Mouse (Mus musculus) adrenal gland, postnatal 10 days (tissue): Measurements from ENCODE around the gene Bves. TPM values are rescaled to one million over a fixed set of nuclear protein-coding genes. Genes with fewer than 3 reads are reported as not detected.
A peak's percentile ranks its signal among the peaks of the same experiment; 100 is the strongest.
"Not testable (repeated sequence)": the region's sequence is repeated elsewhere in the genome, so short reads cannot be mapped to it uniquely, and the experiment has no call there.

Experiments used
- DNase-seq: peaks from one replicate; pipeline ENCODE4 v3.0.0; 2021; ENCODE audit warnings: mixed read lengths
- total RNA-seq, 2 experiments: library from RNA; stranded (reverse); gene quantifications; 2 replicates each; pipeline ENCODE4 v1.2.3; 2021

Bves gene
- total RNA-seq, 2 experiments from 2014 or later, result 0.96 to 3.9 TPM

DNA sequence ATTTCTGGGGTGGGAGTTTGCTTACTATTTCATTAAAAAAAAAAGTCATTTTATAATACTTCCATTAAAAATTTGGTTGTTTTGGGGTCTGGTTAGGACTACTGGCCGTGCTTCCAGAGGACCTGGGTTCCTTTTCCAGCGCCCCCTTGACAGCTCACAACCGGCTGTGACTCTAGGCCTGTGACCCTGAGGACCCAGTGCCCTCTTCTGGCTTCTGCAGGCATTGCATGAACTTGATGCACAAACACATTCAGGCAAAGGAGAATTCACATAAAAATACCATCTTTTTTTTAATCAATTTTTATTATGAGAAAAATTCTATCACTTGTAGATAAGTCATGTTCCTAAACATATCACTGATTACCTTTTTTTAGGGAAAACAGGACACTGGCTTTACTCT, 12.6 kb downstream of the Bves start:
- not testable (repeated sequence) for DNase-seq

DNA sequence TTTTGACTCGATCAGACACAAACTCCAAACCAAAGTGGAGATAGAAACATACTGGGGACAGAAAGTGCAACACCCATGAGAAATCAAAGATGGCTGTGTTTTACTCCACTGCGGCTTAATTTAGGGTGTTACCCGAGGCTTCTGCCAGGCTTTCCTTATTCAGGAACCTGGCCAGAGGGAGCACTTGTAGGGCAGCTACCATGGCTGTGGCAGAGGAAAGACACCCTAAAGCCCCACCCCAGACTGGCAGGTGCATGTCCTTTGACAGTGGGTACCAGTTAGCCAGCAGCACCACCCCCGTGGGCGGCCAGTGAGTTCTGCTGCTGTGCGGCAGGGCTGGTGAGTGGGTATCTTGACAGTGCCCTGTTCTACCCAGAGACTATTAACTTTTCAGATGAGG, 20.5 kb downstream of the Bves start:
- no peak for DNase-seq

DNA sequence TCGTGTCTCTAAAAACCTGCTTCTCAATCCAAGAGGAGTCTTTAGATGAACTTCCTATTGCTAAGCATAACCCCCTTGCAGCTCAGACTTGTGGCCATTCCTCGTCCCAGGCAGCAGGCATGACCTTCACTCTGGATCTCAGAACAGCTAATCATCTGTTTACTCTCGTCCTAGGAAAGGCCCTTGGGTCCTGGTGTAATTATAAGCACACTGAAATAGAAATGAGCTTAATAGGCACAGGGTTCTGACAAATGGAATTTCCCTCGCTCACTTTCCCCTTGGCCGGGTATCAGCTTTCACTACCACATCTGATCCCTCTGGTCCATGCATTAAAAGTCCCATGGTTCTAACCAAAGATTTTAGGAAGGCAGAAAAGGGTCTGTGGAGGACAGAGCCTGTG, 27.8 kb downstream of the Bves start:
- no peak for DNase-seq

DNA sequence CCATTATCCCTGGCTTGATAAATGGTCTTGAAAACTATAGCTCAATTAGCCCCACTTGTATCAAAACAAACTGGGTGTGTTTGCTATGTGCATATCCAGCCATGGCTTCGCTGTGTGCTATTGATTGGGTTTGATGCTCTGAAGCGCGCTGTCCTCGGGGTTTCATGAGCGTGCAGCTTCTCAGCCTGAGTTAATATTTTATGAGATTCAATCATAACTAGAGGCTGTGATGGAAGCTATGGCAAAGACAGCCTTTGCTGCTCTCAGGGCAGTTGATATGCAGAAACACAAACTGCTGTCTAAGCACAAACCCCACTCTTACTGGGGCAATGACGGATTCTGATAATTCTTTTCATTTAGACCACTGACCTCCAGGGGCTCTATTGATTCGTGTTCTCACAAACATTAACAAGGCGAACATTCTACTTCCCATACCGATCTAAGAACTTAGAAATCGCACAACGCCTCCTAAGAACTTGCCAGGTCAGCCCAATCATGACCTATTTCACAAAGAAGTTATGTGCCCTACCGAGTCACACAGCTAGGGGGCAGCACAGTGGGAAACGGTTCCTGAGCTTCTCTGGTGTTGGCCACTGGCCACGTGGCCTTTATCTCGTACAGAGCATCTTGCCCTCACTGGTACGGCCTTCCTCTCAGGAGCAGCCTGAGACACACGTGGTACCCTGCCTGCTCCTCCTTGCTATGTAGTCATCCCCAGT, 31.6 kb downstream of the Bves start:
- no peak for DNase-seq

DNA sequence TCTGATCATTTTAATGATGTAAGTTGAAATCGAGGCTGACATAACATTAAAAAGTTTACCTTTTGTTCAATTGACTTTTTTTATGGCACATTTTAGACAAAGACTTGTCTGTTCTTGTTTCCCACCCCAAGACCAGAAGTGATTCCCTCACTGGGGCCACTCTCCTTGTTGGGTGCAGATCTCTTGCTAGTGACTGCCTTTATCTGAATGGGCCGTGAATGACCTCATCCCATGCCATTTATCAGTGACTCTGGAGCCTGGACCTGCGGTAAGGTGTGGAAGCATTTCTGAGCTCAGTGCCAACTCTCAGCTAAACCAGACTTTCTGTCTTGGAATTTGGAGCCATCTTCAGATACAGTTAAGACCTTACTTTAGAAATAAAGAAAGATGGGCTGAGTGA, 34.1 kb downstream of the Bves start:
- no peak for DNase-seq

DNA sequence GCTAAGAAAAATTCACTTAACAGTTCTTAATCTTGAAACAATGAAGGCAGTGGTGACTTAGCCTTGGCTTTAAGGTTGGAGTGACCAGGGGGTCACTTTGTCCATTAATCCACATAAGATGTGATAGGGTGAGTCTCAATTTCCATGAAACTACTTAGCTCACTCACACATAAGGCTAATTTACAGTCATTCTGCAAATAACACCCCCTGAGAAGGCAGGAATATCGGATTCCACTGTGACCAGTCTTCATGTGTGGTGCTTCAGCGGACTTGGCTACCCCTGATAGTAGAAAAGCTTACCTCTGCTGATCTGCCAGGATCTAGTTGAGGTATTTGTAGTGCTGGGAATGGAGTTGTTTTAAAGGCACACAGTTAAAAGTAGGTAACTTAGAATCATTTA, 35.0 kb downstream of the Bves start:
- DNase-seq, result no peak

DNA sequence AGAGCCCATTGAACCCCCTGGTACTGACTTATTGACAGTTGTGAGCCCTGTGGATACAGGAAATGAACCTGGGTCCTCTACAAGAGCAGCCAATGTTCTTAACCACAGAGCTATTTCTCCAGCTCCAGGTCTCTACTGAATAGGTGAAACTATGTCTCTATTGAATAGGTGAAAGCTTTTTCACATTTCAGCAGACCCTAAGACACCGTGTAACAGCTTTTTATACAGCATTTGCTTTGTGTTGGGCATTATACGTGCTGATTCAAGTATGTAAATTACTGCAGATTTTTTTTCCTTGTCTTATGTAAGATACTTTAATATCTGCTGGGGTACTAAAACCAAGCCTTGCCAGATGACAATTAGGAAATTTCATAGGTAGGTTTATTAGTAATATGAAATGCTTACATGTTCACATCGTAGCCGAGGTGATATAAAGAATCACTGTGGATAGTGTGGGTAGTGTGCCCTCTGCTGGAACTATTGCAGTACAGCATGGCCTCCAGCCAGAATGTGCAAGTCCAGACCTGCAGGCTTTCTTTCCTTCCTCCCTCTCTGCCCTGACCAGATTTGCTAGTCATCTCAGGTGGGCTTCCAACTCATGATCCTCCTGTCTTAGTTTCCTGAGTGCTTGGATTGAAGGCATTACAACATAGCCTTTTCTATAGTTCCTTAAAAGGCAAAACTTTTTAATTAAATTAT, 37.6 kb downstream of the Bves start:
- DNase-seq, result peak; percentile 75

DNA sequence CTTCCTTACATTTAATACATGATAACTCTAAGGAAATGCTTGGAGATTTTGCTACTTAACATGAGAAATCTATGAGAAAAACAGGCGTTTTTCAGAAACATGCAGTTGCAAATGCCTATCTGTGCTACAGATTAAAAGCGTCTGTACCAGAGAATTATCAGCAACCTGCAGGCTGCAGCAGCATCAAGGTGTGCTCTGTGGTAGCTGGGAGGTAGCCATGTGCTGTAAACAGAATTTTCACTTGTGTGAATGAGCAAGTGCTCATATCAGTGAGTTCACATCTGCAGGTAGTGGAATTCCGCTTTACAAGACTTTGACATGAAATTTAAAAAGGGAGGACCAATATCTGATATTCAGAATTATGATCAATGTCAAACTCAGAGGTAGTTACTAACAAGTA, 42.7 kb downstream of the Bves start:
- DNase-seq, result no peak

DNA sequence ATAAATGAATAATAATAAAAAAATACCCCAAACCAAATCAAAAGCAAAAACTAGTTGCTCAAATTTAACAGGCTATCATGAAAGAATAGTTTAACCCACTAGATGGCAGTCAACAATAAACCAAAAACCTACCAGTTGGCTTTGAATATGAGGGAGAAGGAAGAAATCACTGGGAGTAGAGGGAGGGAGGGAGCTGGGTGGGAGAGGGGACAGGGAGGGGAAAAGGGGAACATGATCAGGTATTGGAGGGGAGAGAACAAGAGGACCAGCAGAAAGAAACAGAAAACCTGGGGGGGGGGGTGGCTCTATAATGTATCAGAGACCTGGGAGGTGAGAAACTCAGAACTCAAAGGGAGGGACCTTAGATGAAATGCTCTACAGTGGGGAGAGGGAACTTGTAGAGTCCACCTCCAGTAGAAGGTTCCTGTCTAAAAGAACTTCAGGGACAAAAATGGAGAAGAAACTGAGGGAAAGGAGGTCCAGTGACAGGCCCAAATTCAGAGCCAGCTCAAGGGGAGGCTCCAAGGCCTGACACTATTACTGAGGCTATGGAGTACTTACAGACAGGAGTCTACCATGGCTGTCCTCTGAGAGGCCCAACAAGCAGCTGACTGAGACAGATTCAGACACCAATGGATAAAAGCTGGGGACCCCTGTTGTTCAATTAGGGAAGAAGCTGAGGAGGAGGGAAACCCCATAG, 46.5 kb downstream of the Bves start:
- no peak for DNase-seq

DNA sequence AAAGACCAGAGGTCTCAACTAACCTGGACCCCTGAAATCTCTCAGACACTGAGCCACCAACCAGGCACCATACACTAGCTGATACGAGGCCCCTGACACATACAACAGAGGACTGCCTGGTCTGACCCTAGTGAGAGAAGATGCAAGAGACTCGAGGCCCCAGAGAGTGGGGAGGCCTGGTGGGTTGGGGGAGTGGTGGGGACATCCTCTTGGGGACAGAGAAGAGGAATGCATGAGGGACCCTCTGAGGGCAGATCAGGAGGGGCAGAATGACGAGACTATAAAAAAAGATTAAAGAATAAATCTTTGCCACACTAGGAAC, 47.0 kb downstream of the Bves start:
- no peak for DNase-seq

DNA sequence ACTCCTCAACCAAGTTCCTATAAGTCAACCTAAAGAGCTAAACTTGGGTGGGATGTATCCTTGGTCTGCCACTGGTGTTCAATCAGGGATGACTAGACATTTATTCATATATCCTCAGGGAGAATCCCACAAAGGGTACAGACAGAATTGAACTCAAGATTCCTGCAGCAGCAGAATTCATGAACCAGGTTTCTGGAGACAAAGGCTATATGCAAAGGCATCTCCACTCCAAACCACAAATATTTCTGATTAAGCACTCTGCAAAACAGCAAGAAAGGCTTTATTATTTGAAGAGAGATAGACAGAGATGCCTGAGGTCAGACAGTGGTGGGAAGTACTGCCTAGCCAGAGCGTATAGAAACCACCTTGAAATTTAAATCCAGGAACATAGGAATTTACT, 62.6 kb downstream of the Bves start:
- DNase-seq, result no peak

DNA sequence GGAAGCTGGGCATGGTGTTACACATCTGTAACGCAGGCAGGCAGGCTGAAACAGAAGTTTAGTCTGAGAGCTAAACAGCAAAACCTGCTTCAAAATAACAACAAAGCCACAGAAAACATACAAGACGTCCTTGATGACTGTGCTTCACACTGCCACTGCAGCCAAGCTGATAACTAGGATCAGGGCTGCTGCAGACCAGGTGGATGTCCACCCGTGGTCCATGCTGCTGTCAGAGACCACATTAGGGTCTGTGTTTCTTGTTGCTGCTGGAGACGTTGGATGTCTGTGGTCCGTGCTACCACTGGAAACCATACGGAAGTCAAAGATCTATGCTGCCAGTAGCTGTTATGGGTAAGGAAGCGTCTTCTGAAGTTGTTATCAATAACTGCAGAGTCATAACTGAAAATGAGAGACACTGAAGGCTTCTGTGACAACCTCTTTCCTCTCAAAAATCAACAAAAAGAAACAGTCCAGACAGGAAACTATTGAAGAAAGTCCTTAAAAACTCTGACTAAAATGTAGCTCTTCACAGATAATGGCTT, 64.2 kb downstream of the Bves start:
- DNase-seq, result no peak

DNA sequence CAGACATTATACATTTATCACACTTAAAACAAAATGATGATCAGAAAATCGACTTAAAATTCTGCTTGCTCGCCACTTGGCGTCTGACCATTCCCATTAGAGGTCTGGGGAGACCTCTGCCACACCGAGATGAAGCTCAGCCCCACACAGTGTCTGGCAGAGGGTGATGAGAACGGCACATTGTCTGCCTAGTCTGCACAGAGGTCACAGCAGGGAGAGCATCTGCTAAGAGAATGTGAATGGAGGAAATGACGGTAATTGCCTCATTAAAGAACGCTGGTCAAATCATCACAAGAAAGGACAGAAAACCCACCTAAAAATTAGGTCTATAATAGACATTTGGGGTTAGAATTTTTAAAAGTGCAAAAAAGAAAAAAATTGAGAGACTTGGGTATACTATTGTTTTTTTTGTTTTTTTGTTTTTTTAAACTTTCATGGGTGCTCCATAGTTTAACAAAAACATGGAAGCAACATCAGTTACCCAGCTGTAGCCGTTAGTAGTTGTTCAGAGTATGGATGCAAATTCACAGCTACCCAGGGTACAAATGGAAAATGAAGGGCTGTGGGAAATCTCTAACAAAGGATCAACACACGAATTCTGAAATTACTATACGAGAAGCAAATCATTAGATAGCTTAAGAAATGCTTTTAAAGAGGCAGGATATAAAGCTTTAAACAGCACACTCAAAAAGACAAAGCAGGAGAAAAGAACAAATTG, 75.2 kb downstream of the Bves start:
- no peak for DNase-seq

DNA sequence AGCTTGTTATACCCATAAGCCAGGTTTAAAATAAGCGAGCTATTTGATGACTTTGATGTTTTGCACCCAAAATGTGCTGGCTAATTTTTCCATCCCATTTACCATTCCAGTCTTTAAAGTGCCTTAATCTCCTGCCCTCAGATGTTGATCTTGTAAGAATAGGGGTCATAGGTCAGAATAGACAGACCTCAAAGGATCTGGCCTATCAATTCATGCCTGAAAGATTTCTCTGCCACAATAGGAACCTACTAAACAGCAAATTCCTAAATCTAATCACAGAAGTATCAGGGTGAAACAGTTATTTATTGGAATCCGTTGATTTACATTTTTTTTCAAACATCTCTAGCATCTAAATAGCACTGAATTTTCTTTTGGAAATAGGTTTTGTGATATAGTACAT, 76.2 kb downstream of the Bves start:
- no peak for DNase-seq

DNA sequence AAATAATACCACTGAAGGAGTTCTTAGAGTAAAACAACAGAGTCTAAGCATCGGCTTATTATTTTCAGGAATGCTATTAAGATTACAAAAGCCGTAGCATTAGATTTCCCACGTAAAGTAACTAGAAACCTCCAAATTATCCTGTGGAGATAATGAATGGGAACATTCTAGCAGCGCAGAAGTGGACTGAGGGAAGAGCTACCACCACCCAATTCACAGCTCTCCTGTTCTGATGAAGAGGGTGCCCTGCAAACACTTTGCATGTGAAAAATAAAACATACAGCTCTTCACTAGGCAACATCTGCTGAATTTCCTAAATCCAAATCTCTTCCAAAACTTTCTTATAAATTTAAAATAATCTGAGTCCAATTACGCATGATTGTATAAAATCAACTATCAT, 76.6 kb downstream of the Bves start:
- no peak for DNase-seq

Other genes starting within 250 kb of the Bves start
- 1 to 10 TPM; 1.5 to 4.6 TPM for gene Popdc3, start 157.7 kb upstream of the Bves start, total RNA-seq
- gene Lin28b, start 150.6 kb downstream of the Bves start, total RNA-seq, result under 1 TPM; 0.06 to 0.15 TPM
- gene Hace1, start 242.1 kb downstream of the Bves start, total RNA-seq, result 10 to 100 TPM in 1 of 2 experiments, 1 to 10 TPM in 1; 8.5 to 10.9 TPM